Mouse (Mus musculus): ENCODE data around the gene Tsga10ip. TPM values are rescaled to one million over a fixed set of nuclear protein-coding genes. Genes with fewer than 3 reads are reported as not detected.
"Not testable (repeated sequence)": the region's sequence is repeated elsewhere in the genome, so short reads cannot be mapped to it uniquely, and the experiment has no call there.

Tsga10ip gene
- polyA plus RNA-seq, 2 experiments, result 0.14 TPM; not detected in 1

- Histone ChIP-seq H3K27me3 (ENCODE audit: control insufficient read depth, insufficient read depth, low read length) (no peaks in the 10 kb centered on the region), H3K27ac (replicated peaks; ENCODE audit: low read depth, low read length) (no peak overlapping the region), H3K9ac (ENCODE audit: low read depth, low read length, severe bottlenecking) (no peak overlapping the region), H3K9me3 (ENCODE audit: control insufficient read depth, low read length) (no peaks in the 10 kb centered on the region), H3K36me3 (ENCODE audit: control insufficient read depth, insufficient read depth, low read length) (no peaks in the 10 kb centered on the region), H3K4me3 (replicated peaks; ENCODE audit: low read length) (no peak overlapping the region), H3K4me2 (replicated peaks; ENCODE audit: low read depth, low read length, severe bottlenecking) (no peak overlapping the region), H3K4me1 (ENCODE audit: control insufficient read depth, insufficient read depth, low read length) (peaks cover 9% of the 10 kb centered on the region; the same call in 1 of the 2 replicates)
- DNase-seq (ENCODE audit: low spot score), result no peak
- ATAC-seq (ENCODE audit: low FRiP score, low read depth), result no peak
- 83% methylated on average over 5 of the region's 5 CpGs for WGBS
- no peak for TF ChIP-seq POLR2A (IDR thresholded peaks at IDR 0.05; ENCODE audit: borderline replicate concordance, extremely low read depth, insufficient read depth, insufficient read length)
Observed at GRCm38 (mm10) chr19:5410641-5411040, 8.3 kb upstream of the Tsga10ip start.

DNA sequence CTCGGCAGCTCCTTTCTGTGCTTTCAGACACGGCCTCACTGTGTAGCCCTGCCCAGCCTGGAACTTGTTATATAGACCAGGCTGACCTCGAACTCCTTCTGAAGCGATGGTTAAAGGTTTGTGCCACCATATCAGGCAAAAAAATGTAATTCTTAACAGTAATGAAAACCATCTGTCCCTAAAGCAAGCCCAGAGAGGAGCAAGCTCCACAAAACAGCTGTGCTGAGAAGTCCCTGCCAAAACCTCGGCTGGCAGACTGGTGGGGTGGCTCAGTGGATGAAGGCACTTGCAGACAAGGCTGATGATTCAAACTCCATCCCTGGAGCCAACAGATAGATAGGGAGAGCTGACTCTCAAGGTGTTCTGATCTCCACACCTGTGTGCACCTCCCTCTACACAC is 6.7 kb upstream of the Tsga10ip start:
- Histone ChIP-seq H3K4me2 (replicated peaks; ENCODE audit: low read depth, low read length, severe bottlenecking) (no peak overlapping the region), H3K4me3 (replicated peaks; ENCODE audit: low read length) (no peak overlapping the region), H3K27ac (replicated peaks; ENCODE audit: low read depth, low read length) (0 out of 2 replicates have a peak overlapping the region, but pooled peaks have one; percentile 10), H3K4me1 (ENCODE audit: control insufficient read depth, insufficient read depth, low read length) (peaks cover 9% of the 10 kb centered on the region; the same call in 1 of the 2 replicates), H3K27me3 (ENCODE audit: control insufficient read depth, insufficient read depth, low read length) (no peaks in the 10 kb centered on the region), H3K9me3 (ENCODE audit: control insufficient read depth, low read length) (no peaks in the 10 kb centered on the region), H3K9ac (ENCODE audit: low read depth, low read length, severe bottlenecking) (no peak overlapping the region), H3K36me3 (ENCODE audit: control insufficient read depth, insufficient read depth, low read length) (no peaks in the 10 kb centered on the region)
- ATAC-seq (ENCODE audit: low FRiP score, low read depth) (no peak), DNase-seq (ENCODE audit: low spot score) (no peak)
- TF ChIP-seq POLR2A (IDR thresholded peaks at IDR 0.05; ENCODE audit: borderline replicate concordance, extremely low read depth, insufficient read depth, insufficient read length), result no peak
- WGBS, result 53% methylated on average over 5 of the region's 5 CpGs

GRCm38 (mm10) chr19:5408057-5409001 is 6.0 kb upstream of the Tsga10ip start:
- no peak for TF ChIP-seq POLR2A (IDR thresholded peaks at IDR 0.05; ENCODE audit: borderline replicate concordance, extremely low read depth, insufficient read depth, insufficient read length)
- no peaks in the 10 kb centered on the region for H3K9me3 ChIP-seq (ENCODE audit: control insufficient read depth, low read length)
- no peaks in the 10 kb centered on the region for H3K27me3 ChIP-seq (ENCODE audit: control insufficient read depth, insufficient read depth, low read length)
- peaks cover 9% of the 10 kb centered on the region; the same call in 1 of the 2 replicates for H3K4me1 ChIP-seq (ENCODE audit: control insufficient read depth, insufficient read depth, low read length)
- 0 out of 2 replicates have a peak overlapping the region, but pooled peaks have one; percentile 10 for H3K27ac ChIP-seq (replicated peaks; ENCODE audit: low read depth, low read length)
- 88% methylated on average over 13 of the region's 13 CpGs for WGBS
- no peaks in the 10 kb centered on the region for H3K36me3 ChIP-seq (ENCODE audit: control insufficient read depth, insufficient read depth, low read length)
- no peak overlapping the region for H3K9ac ChIP-seq (ENCODE audit: low read depth, low read length, severe bottlenecking)
- ATAC-seq (ENCODE audit: low FRiP score, low read depth) (no peak), DNase-seq (ENCODE audit: low spot score) (no peak)
- no peak overlapping the region for H3K4me2 ChIP-seq (replicated peaks; ENCODE audit: low read depth, low read length, severe bottlenecking)
- no peak overlapping the region for H3K4me3 ChIP-seq (replicated peaks; ENCODE audit: low read length)

DNA sequence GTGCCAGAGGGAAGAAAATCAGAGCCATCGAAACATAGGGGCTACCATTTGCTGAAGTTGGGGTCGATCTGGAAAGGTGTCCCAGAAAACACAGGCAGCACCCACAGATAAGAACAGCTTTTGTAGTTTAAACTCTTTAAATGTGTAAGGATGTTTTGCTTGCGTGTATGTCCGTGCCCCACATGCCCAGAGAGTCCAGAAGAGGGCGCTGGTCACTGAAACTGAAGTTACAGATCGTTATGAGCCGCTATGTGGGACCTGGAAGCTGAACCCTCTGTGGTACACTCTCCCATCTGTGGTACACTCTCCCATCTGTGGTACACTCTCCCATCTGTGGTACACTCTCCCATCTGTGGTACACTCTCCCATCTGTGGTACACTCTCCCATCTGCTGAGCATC is 4.8 kb upstream of the Tsga10ip start:
- TF ChIP-seq POLR2A (IDR thresholded peaks at IDR 0.05; ENCODE audit: borderline replicate concordance, extremely low read depth, insufficient read depth, insufficient read length), result no peak
- ATAC-seq (ENCODE audit: low FRiP score, low read depth) (peak; percentile 41; the same call in 1 of the 2 replicates), DNase-seq (ENCODE audit: low spot score) (peak; percentile 77)
- no peaks in the 10 kb centered on the region for H3K27me3 ChIP-seq (ENCODE audit: control insufficient read depth, insufficient read depth, low read length)
- no peaks in the 10 kb centered on the region for H3K36me3 ChIP-seq (ENCODE audit: control insufficient read depth, insufficient read depth, low read length)
- peak overlapping the region; percentile 94 for H3K27ac ChIP-seq (replicated peaks; ENCODE audit: low read depth, low read length)
- no peaks in the 10 kb centered on the region for H3K9me3 ChIP-seq (ENCODE audit: control insufficient read depth, low read length)
- 13% methylated on average over 7 of the region's 7 CpGs for WGBS
- peaks cover 9% of the 10 kb centered on the region; the same call in 1 of the 2 replicates for H3K4me1 ChIP-seq (ENCODE audit: control insufficient read depth, insufficient read depth, low read length)
- H3K4me3 ChIP-seq (replicated peaks; ENCODE audit: low read length), result peak overlapping the region; percentile 60
- H3K4me2 ChIP-seq (replicated peaks; ENCODE audit: low read depth, low read length, severe bottlenecking), result peak overlapping the region; percentile 79
- H3K9ac ChIP-seq (ENCODE audit: low read depth, low read length, severe bottlenecking), result peak overlapping the region; percentile 77

- WGBS, result 5% methylated on average over 17 of the region's 25 CpGs
Observed at GRCm38 (mm10) chr19:5406531-5407126, 4.3 kb upstream of the Tsga10ip start.

More at GRCm38 (mm10) chr19:5406531-5407126, 4.3 kb upstream of the Tsga10ip start:
- H3K36me3 ChIP-seq (ENCODE audit: control insufficient read depth, insufficient read depth, low read length); H3K4me1 ChIP-seq (ENCODE audit: control insufficient read depth, insufficient read depth, low read length); H3K9me3 ChIP-seq (ENCODE audit: control insufficient read depth, low read length); H3K27me3 ChIP-seq (ENCODE audit: control insufficient read depth, insufficient read depth, low read length): not testable (repeated sequence)
- Histone ChIP-seq H3K9ac (ENCODE audit: low read depth, low read length, severe bottlenecking) (peak overlapping the region; percentile 77), H3K27ac (replicated peaks; ENCODE audit: low read depth, low read length) (peak overlapping the region; percentile 94), H3K4me2 (replicated peaks; ENCODE audit: low read depth, low read length, severe bottlenecking) (peak overlapping the region; percentile 79), H3K4me3 (replicated peaks; ENCODE audit: low read length) (peak overlapping the region; percentile 60)
- DNase-seq (ENCODE audit: low spot score) (peak; percentile 36), ATAC-seq (ENCODE audit: low FRiP score, low read depth) (peak; percentile 78)

All from limb, embryonic 14.5 days (tissue).